In genomic region chr2:33218903-33219625, GRCm38 (mm10) we compare ENCODE assay signal across 8 mouse cellular contexts. TPM values are rescaled to one million over a fixed set of nuclear protein-coding genes. Genes with fewer than 3 reads are reported as not detected.
A peak's percentile ranks its signal among the peaks of the same experiment; 100 is the strongest.
DNase-seq lines count a peak whose midpoint lies in the region; ATAC-seq and TF ChIP-seq lines count a peak whose summit lies in the region.

No protein-coding gene starts in this region.

- H3K4me3 ChIP-seq in ES-Bruce4 (ENCODE audit: low read depth, low read length), result no peak overlapping the region
- H3K4me3 ChIP-seq in liver, postnatal 0 days (ENCODE audit: low read depth, low read length), result no peak overlapping the region

- H3K27ac ChIP-seq in ES-Bruce4 (ENCODE audit: insufficient read depth, low read length), result no peak overlapping the region
- no peak overlapping the region; the same call in 1 of the 2 replicates for H3K27ac ChIP-seq in liver, postnatal 0 days (ENCODE audit: low read depth)

- peak; percentile 45 for DNase-seq in kidney, adult 18-20 months
- DNase-seq in kidney, adult 8-10 months, result no peak
- peak; percentile 79 for DNase-seq in 3T3-L1 (ENCODE audit: low read depth, low spot score)
- DNase-seq in forelimb bud, embryonic 11.5 days (ENCODE audit: low read depth, low spot score), result peak; percentile 8
- DNase-seq in liver, postnatal 0 days, result peak; percentile 41
- DNase-seq in thymus, postnatal 4 days, result peak; percentile 79
- DNase-seq in ovary, postnatal 36 days (ENCODE audit: low spot score), result no peak

- no peaks in the 10 kb centered on the region for H3K27me3 ChIP-seq in ES-Bruce4 (ENCODE audit: control insufficient read depth, insufficient read depth, low read length, poor library complexity, severe bottlenecking)
- no peaks in the 10 kb centered on the region for H3K27me3 ChIP-seq in liver, postnatal 0 days (ENCODE audit: insufficient read depth, low read length)

- ATAC-seq in liver, postnatal 0 days, result no peak

- TF ChIP-seq POLR2A in ES-Bruce4 (IDR thresholded peaks at IDR 0.05; ENCODE audit: insufficient read depth, low read length), result no peak

- H3K36me3 ChIP-seq in ES-Bruce4 (ENCODE audit: control insufficient read depth, insufficient read depth, low read length, poor library complexity, severe bottlenecking), result no peaks in the 10 kb centered on the region
- H3K36me3 ChIP-seq in liver, postnatal 0 days (replicated peaks; ENCODE audit: insufficient read depth, low read length), result no peaks in the 10 kb centered on the region

- peak; percentile 43 for TF ChIP-seq CTCF in ES-Bruce4 (IDR thresholded peaks at IDR 0.05; ENCODE audit: low read depth, low read length)
- TF ChIP-seq CTCF in liver, postnatal 0 days (IDR thresholded peaks at IDR 0.05; ENCODE audit: low read depth), result peak; percentile 59

- no peaks in the 10 kb centered on the region for H3K4me1 ChIP-seq in ES-Bruce4 (ENCODE audit: control insufficient read depth, insufficient read depth, low read length)
- H3K4me1 ChIP-seq in liver, postnatal 0 days (ENCODE audit: insufficient read depth), result peaks cover 10% of the 10 kb centered on the region

- H3K9ac ChIP-seq in ES-Bruce4 (ENCODE audit: low read depth, poor library complexity, severe bottlenecking), result no peak overlapping the region
- H3K9ac ChIP-seq in liver, postnatal 0 days (replicated peaks), result no peak overlapping the region

- H3K4me2 ChIP-seq in liver, postnatal 0 days (ENCODE audit: low read depth, low read length), result no peak overlapping the region

- TF ChIP-seq EP300 in ES-Bruce4 (IDR thresholded peaks at IDR 0.05; ENCODE audit: insufficient read depth, low read depth, low read length), result no peak
- no peak for TF ChIP-seq EP300 in liver, postnatal 0 days (IDR thresholded peaks at IDR 0.05; ENCODE audit: low read depth)

- H3K9me3 ChIP-seq in ES-Bruce4 (replicated peaks; ENCODE audit: control insufficient read depth, insufficient read depth, low read length, poor library complexity, severe bottlenecking), result no peaks in the 10 kb centered on the region
- no peaks in the 10 kb centered on the region for H3K9me3 ChIP-seq in liver, postnatal 0 days (ENCODE audit: low read length)

- 73% methylated on average over 11 of the region's 11 CpGs for WGBS in liver, postnatal 0 days (ENCODE audit: insufficient replicate concordance)

RNA-seq across cellular contexts. Expression of gene Angptl2, which starts 3.2 kb away (rescaled TPM):
- 5.6 and 7.4 TPM in 2 replicates for polyA plus RNA-seq in ES-Bruce4 (2011; ENCODE audit: insufficient read depth, insufficient read length, low read depth, missing spikeins)
- polyA plus RNA-seq in liver, postnatal 0 days (2015; fragmentation: Nextera tagmentation; extraction: Ambion mirVana), result 3.8 and 4.4 TPM in 2 replicates

Comparison
In these comparisons a context has a peak if more than half of its experiments do, and no peak if none do; other contexts are left out.
1. DNase-seq: peak in kidney, adult 18-20 months (single experiment), 3T3-L1 (single experiment), forelimb bud, embryonic 11.5 days (single experiment), liver, postnatal 0 days (single experiment) and thymus, postnatal 4 days (single experiment); none in kidney, adult 8-10 months (0 of 2) and ovary, postnatal 36 days (single experiment).